Mouse (Mus musculus) G1E (cell line): ENCODE data around the gene Armc5.

Source experiments
- CTCF ChIP-seq: IDR thresholded peaks from 2 replicates; pipeline ENCODE4 v1.5.1; 2012; ENCODE audit warnings: low read depth, low read length, inconsistent platforms, mixed read lengths
- GATA1 ChIP-seq: IDR thresholded peaks from 2 replicates; pipeline ENCODE4 v1.6.1; 2012; ENCODE audit warnings: borderline replicate concordance, low read length, inconsistent platforms, mixed read lengths
- GATA2 ChIP-seq: IDR thresholded peaks from 2 replicates; pipeline ENCODE4 v1.6.1; 2012; ENCODE audit warnings: low read depth, low read length, inconsistent platforms, borderline replicate concordance
- POLR2AphosphoS5 ChIP-seq: IDR thresholded peaks from 2 replicates; pipeline ENCODE4 v1.6.1; 2012; ENCODE audit warnings: low read depth, low read length, inconsistent platforms; ENCODE audit not compliant: insufficient replicate concordance
- TAL1 ChIP-seq: conservative IDR thresholded peaks from 2 replicates; pipeline ENCODE4 v1.6.1; 2012; ENCODE audit warnings: low read depth, low read length, inconsistent platforms, mixed read lengths

DNA sequence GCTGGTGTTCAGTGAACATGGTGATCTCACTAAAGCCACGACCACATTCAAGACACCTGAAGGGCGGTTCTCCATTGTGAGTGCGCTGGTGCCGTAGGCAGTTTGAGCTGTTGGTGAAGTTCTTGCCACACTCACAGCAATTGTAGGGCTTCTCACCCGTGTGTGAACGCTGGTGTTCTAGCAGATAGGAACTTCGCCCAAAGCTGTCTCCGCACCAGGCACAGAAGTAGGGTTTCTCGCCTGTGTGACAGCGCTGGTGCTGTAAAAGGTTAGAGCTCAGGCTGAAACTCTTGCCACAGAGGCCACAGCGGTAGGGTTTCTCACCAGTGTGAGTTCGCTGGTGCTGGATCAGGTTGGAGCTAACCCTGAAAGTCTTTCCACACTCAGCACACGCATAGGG, 716 bp upstream of the Armc5 start:
- no peak for TF ChIP-seq GATA1
- no peak for TF ChIP-seq CTCF
- TF ChIP-seq POLR2AphosphoS5: no peak
- no peak for TF ChIP-seq TAL1
- TF ChIP-seq GATA2: no peak
